Mouse (Mus musculus) heart, adult 18-20 months (tissue): Measurements from ENCODE around the gene Rab29. TPM values are rescaled to one million over a fixed set of nuclear protein-coding genes. Genes with fewer than 3 reads are reported as not detected.
A peak's percentile ranks its signal among the peaks of the same experiment; 100 is the strongest.
"Not testable (repeated sequence)": the region's sequence is repeated elsewhere in the genome, so short reads cannot be mapped to it uniquely, and the experiment has no call there.

Source experiments
- DNase-seq, 2 experiments: peaks; one replicate each; pipeline ENCODE4 v3.0.0; 2021 to 2022; ENCODE audit warnings: mixed read lengths in 1 of 2
- total RNA-seq, 2 experiments: library from RNA; stranded (reverse); gene quantifications; 2 replicates each; pipeline ENCODE4 v1.2.3; 2021

Rab29 gene
- total RNA-seq, 2 experiments from 2014 or later: 11.3 to 11.4 TPM

DNA sequence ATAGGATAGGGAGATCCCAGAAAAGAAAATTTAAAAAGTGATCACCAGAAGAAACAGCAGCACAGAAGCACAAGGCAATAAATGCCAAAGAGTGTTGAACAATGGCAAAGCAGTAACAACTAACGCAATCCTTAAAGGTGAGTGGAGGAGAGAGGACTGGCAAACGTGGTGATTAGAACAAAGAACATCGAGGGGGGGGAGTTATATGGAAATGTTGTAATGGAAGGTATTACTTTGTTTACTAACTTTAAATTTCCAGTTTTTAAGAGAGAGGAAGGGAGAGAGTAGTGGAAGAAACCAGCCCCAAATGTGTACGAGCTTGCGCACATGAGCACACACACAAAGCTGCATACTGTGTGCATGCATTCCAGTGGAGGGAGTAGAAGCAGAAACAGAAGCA, 1.4 kb upstream of the Rab29 start:
- no peak for DNase-seq

DNA sequence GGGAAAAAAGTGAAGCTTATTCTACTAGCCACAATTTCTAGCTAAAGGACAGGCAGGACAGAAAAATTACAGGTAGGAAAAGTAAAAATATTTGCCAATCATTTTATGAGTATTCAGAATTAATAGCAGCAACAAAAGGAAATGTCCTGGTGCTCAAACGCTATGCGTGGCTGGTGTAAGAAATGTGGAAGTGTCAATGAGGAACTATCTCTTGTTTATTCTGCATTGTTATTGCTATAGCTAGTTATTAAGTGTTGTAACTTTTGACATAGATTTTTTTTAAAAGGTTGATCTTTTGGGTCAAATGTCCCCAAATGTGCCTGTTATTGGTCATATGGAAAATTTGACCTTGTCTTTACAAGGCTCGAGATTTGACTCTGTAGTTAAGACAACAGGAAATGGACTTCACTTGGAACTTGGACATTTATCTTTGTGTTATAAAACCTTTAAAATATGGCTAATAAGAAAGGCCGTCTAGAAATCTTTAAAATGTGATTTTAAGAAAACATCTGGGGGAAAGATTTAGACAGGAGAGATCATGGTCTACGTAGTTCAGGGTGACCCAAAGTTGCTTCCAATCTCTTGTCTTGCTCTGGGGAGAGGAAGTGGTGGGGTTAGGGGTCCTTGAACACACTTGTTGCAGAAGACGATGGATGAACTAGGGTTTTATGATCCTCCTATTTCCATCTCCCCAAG, 572 bp upstream of the Rab29 start:
- no peak for DNase-seq

DNA sequence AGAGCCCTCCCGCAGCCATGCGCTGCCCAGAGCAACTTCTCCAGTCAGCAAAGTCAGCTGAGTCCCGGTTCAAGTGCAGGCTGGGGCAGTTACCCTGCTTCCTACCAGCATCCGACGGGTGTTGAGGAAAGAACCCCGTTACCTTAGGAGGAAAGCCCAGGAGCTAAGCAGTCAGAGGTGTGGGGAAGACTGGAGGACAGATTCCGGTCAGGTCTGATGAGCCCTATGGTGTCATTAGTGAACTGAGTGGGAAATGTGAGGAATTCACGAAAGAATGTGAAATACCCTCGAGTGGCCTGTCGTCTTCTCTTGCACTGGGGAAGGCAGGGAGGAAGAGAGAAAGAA, 894 bp downstream of the Rab29 start:
- DNase-seq: peak in 1 of 2 experiments; percentile 53

DNA sequence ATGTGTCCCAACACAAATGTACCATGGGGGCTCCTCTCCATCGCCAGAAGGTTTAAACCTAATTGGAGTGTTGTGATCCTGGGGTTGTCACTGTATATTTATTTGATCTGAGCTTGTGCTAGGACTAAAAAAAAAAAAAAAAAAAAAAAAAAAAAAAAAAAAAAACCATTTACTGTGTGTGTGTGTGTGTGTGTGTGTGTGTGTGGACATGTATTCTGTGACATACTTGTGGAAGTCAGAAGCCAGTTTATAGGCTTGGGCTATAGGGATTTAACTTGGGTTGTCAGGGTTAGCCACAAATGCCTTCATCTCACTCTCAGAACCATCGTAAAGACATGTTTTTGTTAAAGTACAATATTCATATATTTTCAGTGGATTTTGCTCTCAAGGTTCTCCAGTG, 2.5 kb downstream of the Rab29 start:
- no peak for DNase-seq

DNA sequence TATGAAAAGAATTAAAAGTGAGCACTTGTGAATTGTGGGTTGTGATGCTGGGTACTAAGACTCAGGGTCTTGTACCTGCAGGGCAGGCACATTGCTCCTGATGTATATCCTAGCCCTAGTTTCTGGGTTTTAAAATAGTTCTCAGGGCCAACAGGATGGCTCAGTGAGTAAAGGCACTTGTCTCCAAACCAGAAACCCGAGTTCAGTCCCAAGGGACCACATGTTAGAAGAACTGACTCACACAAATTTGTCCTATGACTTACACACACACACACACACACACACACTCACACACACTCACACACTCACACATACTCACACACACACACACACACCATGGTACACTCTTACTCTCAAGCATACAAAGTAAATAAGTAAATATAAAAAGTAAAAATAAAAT, 5.8 kb downstream of the Rab29 start:
- DNase-seq: no peak

DNA sequence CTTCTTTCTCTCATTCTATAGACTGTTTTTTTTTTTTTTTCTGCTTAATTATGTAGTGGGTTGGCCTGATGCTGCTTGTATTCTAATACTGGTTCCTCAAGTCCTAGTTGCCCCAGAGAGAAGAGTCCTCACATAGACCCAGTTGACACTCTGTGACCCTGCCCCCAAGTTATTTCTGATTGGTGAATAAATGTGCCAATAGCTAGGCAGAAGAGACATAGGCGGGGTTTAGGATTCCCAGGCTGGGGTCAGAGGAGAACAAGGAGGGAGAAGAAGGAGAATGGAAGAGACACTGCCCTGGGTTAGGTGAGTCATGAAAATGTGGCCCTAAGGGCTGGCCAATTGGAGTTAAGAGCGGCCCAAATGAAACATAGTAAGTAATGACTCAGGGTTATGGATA, 12.8 kb downstream of the Rab29 start:
- DNase-seq: no peak

DNA sequence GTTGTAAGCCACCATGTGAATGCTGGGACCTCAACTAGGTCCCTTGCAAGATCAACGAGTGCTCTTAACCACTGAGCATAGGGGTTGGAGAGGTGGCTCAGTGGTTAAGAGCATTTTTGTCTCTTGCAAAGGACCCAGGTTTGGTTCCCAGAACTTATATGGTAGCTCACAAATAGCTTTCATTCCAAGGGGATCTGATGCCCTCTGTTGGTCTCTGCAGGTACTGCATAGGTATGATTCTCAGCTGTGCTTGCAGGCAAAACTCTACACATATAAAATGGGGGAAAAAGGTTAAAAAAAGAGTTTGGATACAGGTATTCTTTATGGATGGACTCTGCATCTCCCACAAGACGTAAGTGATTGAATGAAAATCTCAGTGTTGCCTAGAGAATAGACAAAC, 15.8 kb downstream of the Rab29 start:
- peak in 1 of 2 experiments; percentile 28 for DNase-seq

DNA sequence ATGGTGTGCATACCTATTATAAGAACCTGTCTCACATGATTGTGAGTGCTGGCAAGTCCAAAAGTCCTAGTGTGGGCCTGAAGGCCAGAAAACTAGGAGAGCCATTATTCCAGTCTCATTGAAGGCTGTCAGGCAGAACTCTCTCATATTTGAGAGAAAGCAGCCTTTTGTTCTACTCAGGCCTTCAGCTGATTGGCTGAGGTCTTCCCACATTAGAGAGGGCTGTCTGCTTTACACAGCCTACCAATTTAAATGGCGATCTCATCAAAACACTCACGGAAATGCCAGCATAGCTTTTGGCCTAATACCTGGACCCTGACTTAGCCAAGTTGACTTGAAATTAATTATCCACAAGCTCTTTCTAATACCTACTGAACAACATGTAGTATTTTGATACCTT, 19.1 kb downstream of the Rab29 start:
- no peak for DNase-seq

DNA sequence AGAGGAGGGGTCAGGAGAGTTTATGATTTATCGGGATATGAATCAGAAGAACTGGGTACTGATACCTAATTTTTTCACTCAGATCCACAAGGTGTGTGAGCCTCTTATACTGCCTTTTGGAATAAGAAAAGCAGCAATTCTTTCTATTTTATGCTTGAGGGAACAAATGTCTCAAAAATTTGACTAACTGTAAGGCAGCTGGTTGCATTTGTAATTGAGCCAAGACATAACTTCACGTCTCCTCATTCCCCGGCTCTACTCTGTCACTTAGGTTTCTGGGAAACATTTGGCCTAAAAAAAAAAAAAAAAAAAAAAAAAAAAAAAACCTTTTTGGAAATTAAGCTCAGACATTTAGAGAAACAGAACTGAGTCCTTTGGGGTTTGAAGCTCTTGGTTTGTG, 19.6 kb downstream of the Rab29 start:
- no peak for DNase-seq

DNA sequence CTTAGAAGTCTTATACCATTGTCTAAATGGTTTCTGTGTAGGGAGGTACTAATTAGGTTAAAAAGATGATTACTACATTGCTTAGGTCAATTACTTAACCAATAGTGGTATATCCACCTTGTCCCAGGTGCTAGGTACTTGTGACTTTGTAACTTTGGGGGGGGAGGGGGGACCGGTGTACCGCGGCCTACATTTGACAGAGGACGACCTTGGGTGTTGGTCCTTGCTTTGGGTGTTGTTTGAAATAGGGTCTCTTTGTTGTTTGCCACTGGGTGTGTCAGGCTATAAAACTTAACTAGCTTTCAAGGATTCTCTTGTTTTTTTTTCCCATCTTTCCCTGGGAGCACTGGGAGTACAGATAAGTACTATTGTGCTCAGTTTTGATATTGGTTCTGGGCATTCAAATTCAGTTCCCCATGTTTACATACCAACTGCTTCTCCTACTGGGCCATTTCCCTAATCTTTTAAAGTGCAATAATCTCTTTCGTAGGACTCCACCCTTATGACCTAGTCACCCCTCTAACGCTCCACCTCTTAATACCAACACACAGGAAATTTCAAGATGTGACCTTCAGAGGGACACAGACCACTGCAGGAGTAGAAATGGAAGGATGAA, 23.1 kb downstream of the Rab29 start:
- DNase-seq: no peak

DNA sequence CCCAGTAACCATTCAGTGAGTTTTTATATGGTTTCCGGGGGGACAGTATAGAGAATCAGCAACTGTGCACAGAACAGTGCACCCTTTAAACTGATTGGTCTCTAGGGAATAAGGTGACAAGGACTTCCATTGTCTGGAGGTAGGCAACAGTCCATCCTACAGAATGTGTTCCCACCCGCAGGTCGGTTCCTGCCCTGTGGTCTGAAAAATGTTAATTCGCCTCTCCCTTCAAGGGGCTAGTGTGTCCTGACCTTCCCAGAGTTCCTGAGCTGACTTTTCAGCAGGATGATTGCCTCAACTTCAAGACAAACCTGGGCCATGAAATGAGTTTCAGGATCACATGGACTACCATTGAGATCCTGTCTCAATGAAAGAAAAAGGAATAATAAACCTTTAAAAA, 24.4 kb downstream of the Rab29 start:
- DNase-seq: no peak

DNA sequence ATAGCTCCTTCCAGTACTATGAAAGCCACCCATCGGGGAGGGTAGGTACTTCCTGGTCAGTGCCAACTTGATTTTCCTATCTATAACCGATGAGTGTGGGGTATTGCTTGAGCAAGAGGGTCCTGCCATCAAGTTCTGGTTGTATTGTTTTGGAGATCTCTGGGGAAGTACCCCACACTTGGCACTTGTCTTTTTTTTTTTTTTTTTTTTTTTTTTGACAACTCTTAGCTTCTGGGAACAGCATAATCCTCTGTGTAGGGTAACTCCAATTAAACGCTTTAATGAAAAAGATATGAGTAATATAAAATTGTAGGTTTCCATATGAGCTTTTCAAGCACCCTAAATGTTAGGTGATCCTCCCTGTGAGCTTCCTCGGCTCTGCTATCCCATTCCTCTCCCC, 35.7 kb downstream of the Rab29 start:
- no peak for DNase-seq

DNA sequence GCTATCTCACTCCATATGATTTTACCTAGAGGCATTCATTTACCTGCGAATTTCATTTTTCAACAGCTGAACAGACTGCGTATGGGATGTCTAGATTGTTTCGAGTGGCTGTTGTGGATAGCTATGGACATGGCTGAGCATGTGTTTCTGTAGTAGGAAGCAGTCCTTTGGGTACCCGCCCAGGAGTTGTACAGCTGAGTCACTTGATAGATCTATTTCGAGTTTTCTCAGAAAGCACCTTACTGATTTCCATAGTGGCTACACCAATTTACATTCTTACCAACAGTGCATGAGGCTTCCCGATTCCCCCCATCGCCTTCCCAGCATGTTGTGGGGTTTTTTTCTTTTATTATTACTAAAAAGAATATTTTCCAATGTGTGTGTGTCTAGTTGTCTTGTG, 36.2 kb downstream of the Rab29 start:
- DNase-seq: no peak

DNA sequence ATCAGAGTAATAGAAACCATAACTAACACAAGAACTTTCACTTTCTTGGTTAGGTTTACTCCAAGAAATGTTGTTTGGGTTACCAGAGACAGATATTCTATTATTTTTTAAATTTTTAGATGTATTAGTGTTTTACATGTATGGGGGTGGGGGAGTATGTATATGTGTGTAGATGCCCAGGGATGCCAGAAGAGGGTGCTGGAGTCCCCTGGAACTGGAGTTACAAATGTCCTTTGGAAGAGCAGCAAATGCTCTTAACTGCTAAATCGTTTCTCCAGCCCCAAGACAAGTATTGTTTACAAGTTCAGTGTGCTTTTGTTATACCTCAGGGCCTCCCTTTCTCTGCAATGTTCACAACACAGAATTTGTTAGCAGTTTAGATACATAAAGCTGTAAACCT, 38.5 kb downstream of the Rab29 start:
- DNase-seq: peak in 1 of 2 experiments; percentile 8

DNA sequence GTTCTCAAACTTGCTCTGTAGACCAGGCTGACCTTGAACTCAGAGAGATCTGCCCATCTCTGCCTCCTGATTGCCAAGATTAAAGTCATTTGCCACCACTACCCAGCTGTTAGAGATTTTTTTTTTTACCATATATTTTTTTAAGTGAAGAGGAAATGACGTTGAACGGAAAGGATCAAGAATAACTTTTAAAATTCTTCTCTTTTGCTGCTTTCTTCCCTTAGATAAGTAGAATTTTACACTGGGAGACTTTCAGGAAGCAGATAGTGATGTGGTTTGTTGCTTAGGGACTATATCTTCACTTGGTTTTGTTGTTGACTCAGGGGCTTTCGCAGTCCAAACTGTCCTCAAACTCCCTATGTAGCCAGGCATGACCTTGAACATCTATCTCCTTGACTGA, 41.4 kb downstream of the Rab29 start:
- no peak for DNase-seq

DNA sequence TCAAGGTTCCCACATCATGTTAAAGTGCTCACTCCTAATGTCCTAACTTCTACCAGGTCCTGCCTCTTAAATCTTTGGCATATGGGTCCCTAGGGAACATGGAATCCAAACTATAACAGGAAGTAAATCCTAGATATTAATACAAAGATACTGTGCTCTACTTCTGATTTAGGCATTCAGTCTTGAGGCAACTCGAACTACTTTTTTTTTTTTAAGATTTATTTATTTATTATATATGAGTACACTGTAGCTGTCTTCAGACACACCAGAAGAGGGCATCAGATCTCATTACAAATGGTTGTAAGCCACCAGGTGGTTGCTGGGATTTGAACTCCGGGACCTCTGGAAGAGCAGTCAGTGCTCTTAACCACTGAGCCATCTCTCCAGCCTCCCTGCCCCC, 42.2 kb downstream of the Rab29 start:
- not testable (repeated sequence) for DNase-seq

DNA sequence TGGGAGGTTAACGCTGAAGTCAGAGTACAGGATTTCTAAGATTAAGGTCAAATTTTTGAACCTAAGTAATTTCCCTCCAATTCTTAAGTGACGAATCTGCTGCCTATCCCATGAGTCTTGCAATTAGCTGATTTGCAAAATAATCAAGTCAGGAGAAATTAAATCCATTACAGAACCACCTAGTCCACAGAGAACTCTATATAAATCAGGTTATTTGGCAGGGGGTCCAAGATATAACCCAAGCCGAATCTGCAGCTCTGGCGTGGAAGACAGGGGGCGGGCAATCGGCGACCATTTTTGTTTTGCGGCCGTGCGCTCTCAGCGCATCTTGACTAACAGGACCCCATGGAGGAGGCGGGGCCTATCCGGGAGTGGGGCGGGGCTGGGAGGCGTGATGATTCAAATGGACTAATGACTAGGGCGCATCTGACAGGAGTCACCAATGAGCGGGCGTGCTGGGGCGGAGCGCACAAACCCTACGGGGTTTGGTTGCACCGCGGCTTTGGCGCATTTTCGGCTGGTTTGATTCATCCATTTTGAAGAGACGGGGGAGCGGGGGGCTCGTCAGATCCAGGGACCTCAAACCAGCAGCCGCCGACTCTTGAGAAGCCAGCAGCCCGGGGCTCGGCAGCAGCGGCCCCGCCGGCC, 43.1 kb downstream of the Rab29 start, which contains the start of gene Nucks1:
Gene Nucks1, plus strand, starts transcription at position 534 of the 648 bp plus-strand sequence.
- DNase-seq: peak; percentile 100

DNA sequence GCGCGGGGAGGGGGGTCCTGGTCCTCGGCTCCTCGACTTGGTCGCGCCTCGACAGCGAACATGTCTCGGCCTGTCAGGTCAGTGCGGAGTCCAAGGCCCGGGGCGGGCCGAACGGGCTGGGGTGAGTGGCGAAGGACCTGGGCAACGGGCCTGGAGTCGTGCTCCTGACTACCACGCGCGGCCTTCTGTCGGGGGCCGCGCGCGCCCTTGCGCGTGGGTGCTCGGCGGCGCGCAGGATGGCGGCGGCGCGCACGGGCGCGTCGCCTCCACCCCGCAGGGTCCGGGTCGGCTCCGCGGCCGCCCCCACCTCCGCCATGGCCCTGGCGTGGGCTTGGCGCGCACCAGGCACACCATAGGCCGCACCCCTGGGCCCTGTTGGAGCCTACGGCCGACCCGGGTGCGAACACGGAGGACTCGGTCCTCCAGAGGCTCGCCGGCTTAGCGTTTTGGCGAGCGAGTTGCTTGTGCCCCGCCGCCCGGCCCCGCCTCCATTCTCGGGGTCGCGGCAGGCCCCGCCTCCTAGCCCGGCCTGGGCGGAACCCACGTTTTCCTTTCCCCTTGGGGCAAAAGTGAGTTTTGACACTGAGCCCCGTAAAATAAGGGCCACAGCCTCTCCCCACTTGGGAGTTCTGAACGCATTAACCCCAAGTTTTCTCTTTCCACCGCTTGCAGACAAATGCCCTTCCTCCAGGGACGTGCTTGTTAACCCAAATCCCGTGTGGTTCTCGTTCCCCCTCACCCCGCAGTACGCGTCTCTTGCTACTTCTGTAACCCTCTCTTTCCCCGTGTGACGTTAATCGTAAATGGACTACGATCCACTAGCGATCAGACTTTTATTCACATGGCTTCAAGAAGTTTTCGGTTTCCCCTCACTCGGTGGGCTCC, 43.9 kb downstream of the Rab29 start:
- peak; percentile 89 to 90 for DNase-seq

DNA sequence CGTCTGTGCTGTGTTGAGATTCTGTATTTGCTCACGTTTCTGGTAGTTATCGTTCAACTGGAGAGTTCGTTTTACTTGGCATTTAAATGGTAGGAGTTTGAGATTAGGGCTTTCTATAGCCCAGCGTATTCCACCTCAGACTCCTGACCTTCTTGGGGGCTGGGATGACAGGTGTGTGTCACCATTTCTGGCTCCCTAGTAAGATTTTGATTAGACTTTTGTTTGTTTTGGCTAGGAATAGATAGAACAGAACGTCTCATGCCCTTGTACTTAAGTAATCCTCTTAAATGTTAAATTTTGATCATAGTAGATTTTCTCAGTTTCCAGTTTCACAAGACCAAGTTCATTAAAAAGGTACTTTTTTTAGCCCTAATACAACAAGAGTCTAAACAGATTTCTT, 50.6 kb downstream of the Rab29 start:
- no peak for DNase-seq

DNA sequence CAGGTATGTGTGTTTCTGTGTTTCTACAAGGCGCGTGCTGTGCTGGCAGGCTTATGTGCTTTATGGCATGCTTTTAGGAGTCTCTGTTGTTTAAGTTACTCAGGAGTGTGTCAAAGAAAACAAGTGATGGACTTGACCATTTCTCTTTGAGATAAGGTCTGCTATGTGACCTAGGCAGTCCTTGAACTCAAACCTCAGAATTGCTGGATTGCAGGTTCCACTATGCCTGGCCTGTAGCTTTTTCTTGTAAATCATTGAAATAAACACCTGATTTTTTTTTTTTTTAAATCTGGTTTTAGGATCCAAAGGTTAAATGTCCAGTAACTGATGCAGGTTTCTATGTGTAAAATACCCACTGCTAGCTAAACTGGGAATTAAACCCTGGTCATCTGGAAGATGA, 52.0 kb downstream of the Rab29 start:
- no peak for DNase-seq

DNA sequence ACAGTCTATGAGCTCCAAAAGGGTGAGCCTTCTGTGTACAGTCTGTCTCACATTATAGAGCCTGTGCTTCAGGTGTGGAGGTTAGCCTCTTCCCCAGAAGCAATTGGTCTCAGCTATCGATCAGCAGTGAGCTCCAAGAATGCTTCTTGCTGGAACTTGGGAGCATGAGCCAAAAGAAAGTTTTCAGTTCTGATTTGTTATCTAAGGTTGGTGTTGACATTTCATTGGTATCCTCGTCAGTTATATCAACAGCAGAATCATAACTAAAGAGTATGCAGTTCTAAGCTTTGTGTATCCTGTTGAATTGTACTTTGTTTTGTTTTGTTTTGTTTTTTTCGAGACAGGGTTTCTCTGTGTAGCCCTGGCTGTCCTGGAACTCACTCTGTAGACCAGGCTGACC, 55.1 kb downstream of the Rab29 start:
- no peak for DNase-seq
